Mouse (Mus musculus): ENCODE data around the gene Rarb.
"Not testable (repeated sequence)": the region's sequence is repeated elsewhere in the genome, so short reads cannot be mapped to it uniquely, and the experiment has no call there.

Rarb gene

GRCm38 (mm10) chr14:16818602-16819250 is at the start of gene Rarb:
Rarb (minus strand) TSS chr14:16819156.
- DNase-seq (ENCODE audit: low read depth), result no peak

GRCm38 (mm10) chr14:16842036-16842435 is 23.1 kb upstream of the Rarb start:
- no peak for DNase-seq (ENCODE audit: low read depth)

DNA sequence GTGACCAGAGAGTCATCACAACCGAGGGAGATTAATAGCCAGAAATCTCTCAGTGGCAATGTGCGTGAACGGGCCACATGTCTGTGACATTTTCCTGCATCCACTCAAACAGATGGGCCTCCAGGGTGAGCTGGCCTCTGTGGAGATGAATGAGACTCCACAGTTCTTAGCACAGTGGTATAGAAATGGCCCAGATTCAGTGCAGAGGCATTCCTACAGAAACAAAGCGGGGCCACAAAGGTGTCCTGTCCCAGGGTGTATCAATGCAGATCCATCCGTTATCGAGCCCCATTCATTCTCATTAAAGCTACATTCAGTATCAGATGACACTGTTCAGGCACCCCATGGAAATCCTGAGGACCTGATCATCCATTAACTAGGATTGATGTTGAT is 22.6 kb upstream of the Rarb start:
- no peak for DNase-seq (ENCODE audit: low read depth)

DNA sequence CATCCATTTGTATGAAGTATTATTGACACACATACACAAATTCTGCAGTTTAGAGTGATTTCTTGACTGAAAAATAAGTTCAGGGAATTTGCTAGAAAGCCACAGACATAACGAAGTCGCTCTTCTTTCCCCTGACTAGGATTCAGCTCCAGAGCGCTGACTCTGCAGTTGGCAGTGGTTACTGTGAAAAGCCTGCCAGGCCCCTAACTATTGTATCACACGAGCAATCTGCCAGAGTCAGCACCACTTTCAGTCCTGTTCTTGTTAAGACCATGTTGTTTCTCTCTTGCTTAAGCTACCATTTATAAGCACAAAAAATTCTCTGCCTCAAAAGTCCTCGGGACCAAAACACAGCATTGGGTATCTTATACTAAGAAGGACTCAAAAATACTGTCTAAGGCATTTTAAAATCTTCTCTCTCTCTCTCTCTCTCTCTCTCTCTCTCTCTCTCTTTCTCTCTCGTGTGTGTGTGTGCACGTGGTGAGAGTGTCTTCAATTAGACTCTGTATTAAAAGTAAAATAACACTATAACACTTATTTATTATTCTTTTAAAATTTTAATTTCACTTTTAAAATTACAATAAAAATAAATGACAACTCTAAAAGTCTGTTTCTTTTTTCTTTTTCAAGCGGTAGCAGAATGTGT is 22.1 kb upstream of the Rarb start:
- no peak for DNase-seq (ENCODE audit: low read depth)

DNA sequence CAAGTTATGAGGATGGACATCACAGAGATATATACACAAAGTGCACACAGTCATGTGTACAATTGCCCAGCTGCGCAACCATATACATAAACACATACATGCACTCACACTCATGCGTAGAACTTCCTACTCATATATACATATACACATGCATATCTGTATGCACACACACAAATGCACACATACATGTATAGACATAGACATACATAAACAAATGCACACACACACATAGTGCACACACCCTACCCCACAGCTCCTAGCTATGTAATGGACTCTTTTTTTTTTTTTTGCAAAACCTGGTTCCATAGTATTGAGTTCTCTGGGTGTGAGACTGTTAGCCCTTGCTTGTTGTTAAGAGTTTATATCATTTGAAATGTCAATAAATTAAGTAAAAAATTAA is 21.2 kb upstream of the Rarb start:
- no peak for DNase-seq (ENCODE audit: low read depth)

DNA sequence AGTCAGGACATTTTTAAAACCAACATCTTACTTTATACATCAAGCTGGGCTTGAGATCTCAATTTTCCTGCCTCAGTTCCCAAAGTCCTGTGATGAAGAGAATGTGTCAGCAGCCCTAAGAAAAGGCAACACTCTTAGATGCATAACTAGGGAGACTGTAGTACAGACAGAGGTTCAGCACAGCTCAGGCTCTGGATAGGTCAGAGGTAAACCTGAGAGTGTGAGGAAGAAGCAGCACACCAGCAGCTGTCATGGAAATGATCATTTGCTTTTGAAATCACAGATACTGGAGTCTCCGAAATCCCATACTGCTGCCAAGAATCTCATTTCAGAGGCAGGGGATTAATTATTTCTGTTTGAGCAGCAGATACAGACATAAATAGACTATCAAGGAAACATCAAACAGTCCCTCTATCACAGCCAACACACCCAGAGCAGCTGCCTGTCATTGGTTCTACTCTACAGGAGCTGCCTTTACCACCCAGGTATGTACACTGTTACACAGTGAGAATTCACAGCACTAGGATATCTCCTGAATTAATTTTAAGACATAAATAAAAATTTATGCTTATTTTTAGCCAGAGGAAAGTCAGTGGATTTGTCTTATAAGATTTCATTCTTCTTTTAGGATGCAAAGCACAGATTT is 3.7 kb downstream of the Rarb start:
- DNase-seq (ENCODE audit: low read depth), result no peak

GRCm38 (mm10) chr14:16806155-16806554 is 12.8 kb downstream of the Rarb start:
- no peak for DNase-seq (ENCODE audit: low read depth)

DNA sequence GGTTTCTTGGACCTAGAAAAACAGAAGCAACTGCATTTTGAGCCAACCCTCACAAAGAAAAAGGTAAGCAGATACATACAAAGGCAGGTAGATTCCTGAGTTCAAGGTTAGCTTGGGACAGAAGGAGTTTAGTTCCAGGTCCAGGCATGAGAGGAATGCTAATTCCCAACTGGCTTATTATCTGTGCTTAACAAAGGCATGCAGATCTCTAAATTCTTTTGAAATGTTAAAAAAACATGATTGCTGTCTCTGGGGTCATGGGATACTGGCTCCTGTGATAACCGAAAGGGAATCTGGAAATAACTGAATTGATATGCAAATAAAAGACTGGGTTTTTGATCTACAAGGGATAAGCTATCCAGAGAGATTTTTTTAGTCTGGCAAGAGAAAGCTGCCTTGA is 28.8 kb downstream of the Rarb start:
- no peak for DNase-seq (ENCODE audit: low read depth)

DNA sequence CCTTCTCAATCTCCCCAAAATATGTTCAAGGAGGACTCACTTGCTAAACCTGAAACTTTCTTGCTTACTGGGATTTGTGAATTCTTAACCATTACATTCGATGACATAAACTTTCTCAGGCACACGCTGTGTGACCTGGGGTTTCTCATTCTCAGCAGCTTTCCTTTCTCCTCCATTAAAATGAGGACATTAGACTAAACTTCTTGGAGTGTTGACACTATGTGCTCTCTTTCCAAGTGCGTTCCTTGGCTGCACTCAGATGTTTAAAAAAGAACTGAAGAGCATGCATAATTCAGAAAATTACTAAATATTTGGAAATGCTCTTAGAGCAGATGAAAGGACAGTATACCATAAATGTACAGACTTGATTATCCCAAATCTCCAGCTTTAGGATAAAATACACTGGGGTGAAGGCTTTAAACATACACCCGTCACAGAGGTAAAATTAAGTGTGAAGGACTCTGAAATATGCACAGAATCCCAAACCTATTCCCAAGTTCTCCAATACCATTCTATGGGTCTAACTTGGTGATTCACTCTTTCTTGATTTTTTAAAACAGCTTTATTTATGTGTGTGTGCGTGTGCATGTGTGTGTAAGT is 36.9 kb downstream of the Rarb start:
- no peak for DNase-seq (ENCODE audit: low read depth)

DNA sequence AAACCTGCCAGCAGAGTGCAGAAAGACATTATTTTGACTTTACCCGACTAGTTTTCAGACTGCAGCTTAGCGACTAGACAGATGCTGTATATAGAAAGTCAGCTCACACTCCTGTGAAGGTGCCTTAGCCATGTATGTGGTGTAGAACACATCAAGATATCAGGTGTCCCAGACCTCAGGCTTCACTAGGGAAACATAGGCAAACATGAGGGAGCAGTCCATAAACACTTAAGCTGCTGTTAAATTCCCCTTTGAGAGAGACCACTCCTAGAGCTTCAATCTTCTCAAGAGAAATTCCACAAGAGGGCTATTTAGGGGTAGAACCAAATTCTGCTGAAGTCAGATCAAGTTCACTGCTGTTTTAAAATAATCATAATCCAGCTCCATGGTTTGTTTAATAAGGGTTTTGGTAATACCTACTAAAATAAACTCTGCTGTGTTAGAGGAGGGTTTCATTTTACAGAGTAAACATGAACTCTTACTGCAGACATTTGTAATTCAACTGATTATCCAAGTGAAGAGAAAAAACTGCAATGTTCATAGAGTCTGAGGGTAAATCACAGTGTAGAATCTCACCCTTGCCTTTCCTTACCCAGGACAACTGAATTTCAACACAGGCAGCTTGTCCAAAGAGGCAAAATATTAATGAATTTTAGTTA is 42.1 kb downstream of the Rarb start:
- no peak for DNase-seq (ENCODE audit: low read depth)

GRCm38 (mm10) chr14:16772927-16773326 is 46.0 kb downstream of the Rarb start:
- no peak for DNase-seq (ENCODE audit: low read depth)

DNA sequence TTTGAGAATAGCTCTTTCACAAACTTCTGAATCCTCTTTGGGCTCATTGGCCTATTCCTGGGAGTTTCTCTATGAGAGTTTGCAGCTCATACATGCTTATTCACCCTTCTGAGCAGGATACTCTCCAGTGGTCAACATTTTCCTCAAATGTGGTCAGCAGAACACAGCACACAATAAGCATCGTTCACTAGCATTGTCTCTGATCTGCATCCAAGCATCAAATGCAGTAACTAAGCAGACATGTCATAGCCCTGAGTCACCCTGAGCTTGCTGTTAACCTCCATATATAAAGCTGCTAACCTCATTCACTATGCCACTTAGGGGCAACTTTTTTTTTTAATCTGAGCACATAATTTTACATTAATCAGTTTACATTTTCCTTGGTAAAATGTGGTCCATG is 53.1 kb downstream of the Rarb start:
- no peak for DNase-seq (ENCODE audit: low read depth)

GRCm38 (mm10) chr14:16762773-16763172 is 56.2 kb downstream of the Rarb start:
- DNase-seq (ENCODE audit: low read depth), result no peak

DNA sequence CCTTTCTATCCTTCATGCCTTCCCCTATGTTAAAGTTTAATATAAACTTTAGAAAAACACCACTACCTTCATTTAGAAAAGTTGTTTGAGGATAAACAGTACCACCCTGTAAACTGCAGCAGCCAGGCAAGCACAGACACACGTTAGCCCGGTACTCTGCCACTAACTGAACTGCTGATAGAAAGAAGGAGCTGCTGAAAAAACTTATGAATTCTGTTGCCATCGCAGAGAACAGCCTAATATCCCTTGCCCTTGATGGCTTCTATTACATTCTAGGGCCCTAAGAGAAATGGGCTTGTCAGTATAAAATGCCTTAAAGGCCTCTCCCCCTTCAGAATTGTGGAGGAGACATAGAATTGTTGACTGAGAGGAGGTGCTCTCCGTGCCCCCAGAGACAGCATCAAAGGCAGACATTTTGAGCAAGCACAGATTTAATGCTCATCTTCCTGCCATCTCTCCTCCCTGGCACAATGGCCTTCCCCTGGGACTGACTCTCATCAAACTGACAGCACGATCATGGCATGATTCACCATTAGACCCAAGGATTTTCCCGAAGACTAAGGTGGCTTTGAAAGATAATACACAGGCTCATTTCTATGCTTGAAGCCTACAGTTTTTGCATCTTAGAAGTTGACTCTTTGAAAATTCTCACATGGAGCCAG is 60.1 kb downstream of the Rarb start:
- no peak for DNase-seq (ENCODE audit: low read depth)

- DNase-seq (ENCODE audit: low read depth), result not testable (repeated sequence)
Observed at GRCm38 (mm10) chr14:16755601-16756000, 63.4 kb downstream of the Rarb start.

GRCm38 (mm10) chr14:16752648-16753047 is 66.3 kb downstream of the Rarb start:
- DNase-seq (ENCODE audit: low read depth), result no peak

DNA sequence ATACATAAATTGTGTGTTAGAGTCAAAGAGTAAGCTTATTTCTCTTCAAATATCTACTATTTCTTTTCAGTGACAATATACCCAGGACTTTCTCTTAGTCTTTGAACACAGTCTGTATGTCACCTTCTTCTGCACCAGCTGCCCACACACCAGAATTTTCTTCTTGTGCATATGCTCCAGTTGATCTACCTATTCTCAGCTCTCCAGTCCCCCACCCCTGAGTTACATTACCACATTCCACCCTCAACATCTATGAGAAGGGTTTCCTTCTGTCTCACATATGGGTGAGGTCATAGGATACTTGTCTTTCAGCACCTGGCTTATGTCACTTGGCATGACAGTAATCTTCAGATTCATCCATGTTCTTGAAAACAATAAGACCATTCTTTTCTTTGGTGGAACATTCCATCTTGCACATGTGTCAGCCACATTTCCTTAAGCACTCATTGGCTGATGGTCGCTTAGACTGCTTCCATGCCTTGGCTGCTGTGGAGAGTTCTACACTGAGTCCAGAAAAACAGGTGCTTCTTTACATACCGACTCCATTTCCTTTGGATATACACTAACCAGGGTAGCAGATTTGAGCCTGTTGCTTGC is 71.9 kb downstream of the Rarb start:
- DNase-seq (ENCODE audit: low read depth), result no peak

GRCm38 (mm10) chr14:16740982-16741739 is 77.8 kb downstream of the Rarb start:
- no peak for DNase-seq (ENCODE audit: low read depth)

DNA sequence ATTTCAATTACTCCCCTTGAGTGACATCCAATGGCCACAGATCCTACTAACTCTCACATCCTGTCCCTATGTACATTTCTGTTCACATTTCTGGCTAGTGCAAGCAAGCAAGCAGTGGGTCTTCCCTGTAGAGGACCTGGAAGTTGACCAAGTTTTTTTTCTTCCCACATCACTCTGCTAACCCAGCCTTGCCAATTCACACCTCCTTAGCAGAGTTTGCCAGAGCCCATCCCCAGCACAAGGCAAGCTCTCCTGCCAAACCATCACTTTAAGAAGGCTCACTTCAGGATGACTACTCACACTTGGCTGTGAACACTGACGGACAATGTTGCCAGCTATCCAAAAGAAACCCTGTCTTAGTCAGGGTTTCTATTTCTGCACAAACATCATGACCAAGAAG is 80.4 kb downstream of the Rarb start:
- DNase-seq (ENCODE audit: low read depth), result no peak

- no peak for DNase-seq (ENCODE audit: low read depth)
Observed at GRCm38 (mm10) chr14:16737781-16738180, 81.2 kb downstream of the Rarb start.
